Mouse (Mus musculus) erythroblast, embryonic 14.5 days (primary cell): ENCODE measurements around the gene 5730522E02Rik. TPM values are rescaled to one million over a fixed set of nuclear protein-coding genes. Genes with fewer than 3 reads are reported as not detected.

Experiments used
- H3K27me3 ChIP-seq: 2 replicates; pipeline ENCODE4 v1.6.1; 2012; ENCODE audit warnings: inconsistent platforms; ENCODE audit not compliant: control insufficient read depth
- H3K36me3 ChIP-seq: 2 replicates; pipeline ENCODE4 v1.6.1; 2012; ENCODE audit warnings: mild to moderate bottlenecking, inconsistent platforms; ENCODE audit not compliant: control insufficient read depth
- H3K4me1 ChIP-seq: 2 replicates; pipeline ENCODE4 v1.6.1; 2012; ENCODE audit warnings: inconsistent platforms; ENCODE audit not compliant: control insufficient read depth
- H3K4me3 ChIP-seq: replicated peaks from 2 replicates; pipeline ENCODE3; 2012; ENCODE audit warnings: moderate library complexity, mild to moderate bottlenecking, inconsistent platforms
- H3K9me3 ChIP-seq: 2 replicates; pipeline ENCODE4 v1.6.1; 2012; ENCODE audit warnings: low read length, inconsistent platforms, mixed read lengths; ENCODE audit not compliant: control insufficient read depth
- GATA1 ChIP-seq: IDR thresholded peaks from 2 replicates; pipeline ENCODE4 v1.6.1; 2012; ENCODE audit warnings: low read length, inconsistent platforms, mixed read lengths
- TAL1 ChIP-seq: IDR thresholded peaks from 3 replicates; pipeline ENCODE4 v1.6.1; 2012; ENCODE audit warnings: low read length, inconsistent platforms, mixed read lengths
- polyA plus RNA-seq: library from polyadenylated mRNA; stranded (reverse); fragments of >175 nt; gene quantifications from 2 replicates; pipeline ENCODE4 v1.2.3, GENCODE M21; 2012

Gene 5730522E02Rik
- polyA plus RNA-seq, 1 experiment, result not detected

GRCm38 (mm10) chr11:25992216-25992615, 218.3 kb downstream of the 5730522E02Rik start:
- Histone ChIP-seq H3K4me1 (no peaks in the 10 kb centered on the region), H3K9me3 (no peaks in the 10 kb centered on the region), H3K4me3 (no peak overlapping the region), H3K36me3 (no peaks in the 10 kb centered on the region), H3K27me3 (no peaks in the 10 kb centered on the region)
- TF ChIP-seq GATA1, result no peak
- TF ChIP-seq TAL1, result no peak

GRCm38 (mm10) chr11:25978736-25979276, 231.8 kb downstream of the 5730522E02Rik start:
- no peaks in the 10 kb centered on the region for H3K4me1 ChIP-seq
- H3K9me3 ChIP-seq, result no peaks in the 10 kb centered on the region
- H3K36me3 ChIP-seq, result no peaks in the 10 kb centered on the region
- TF ChIP-seq TAL1 (no peak), GATA1 (no peak)
- H3K4me3 ChIP-seq, result no peak overlapping the region
- H3K27me3 ChIP-seq, result no peaks in the 10 kb centered on the region

GRCm38 (mm10) chr11:25941504-25941903, 269.1 kb downstream of the 5730522E02Rik start:
- no peaks in the 10 kb centered on the region for H3K4me1 ChIP-seq
- no peaks in the 10 kb centered on the region for H3K36me3 ChIP-seq
- H3K27me3 ChIP-seq, result no peaks in the 10 kb centered on the region
- no peak for TF ChIP-seq GATA1
- TF ChIP-seq TAL1, result no peak
- no peaks in the 10 kb centered on the region for H3K9me3 ChIP-seq
- H3K4me3 ChIP-seq, result no peak overlapping the region

GRCm38 (mm10) chr11:25940716-25941294, 269.8 kb downstream of the 5730522E02Rik start:
- Histone ChIP-seq H3K4me1 (no peaks in the 10 kb centered on the region), H3K4me3 (no peak overlapping the region), H3K9me3 (no peaks in the 10 kb centered on the region), H3K36me3 (no peaks in the 10 kb centered on the region), H3K27me3 (no peaks in the 10 kb centered on the region)
- no peak for TF ChIP-seq TAL1

GRCm38 (mm10) chr11:25926267-25926666, 284.3 kb downstream of the 5730522E02Rik start:
- TF ChIP-seq GATA1 (no peak), TAL1 (no peak)
- no peak overlapping the region for H3K4me3 ChIP-seq
- H3K36me3 ChIP-seq, result no peaks in the 10 kb centered on the region
- H3K4me1 ChIP-seq, result no peaks in the 10 kb centered on the region
- H3K9me3 ChIP-seq, result no peaks in the 10 kb centered on the region
- no peaks in the 10 kb centered on the region for H3K27me3 ChIP-seq

GRCm38 (mm10) chr11:25902321-25902720, 308.2 kb downstream of the 5730522E02Rik start:
- no peak for TF ChIP-seq GATA1
- TF ChIP-seq TAL1, result no peak
- no peaks in the 10 kb centered on the region for H3K4me1 ChIP-seq
- H3K4me3 ChIP-seq, result no peak overlapping the region
- H3K36me3 ChIP-seq, result no peaks in the 10 kb centered on the region
- H3K27me3 ChIP-seq, result no peaks in the 10 kb centered on the region
- H3K9me3 ChIP-seq, result no peaks in the 10 kb centered on the region

- Histone ChIP-seq H3K4me1 (no peaks in the 10 kb centered on the region), H3K4me3 (no peak overlapping the region), H3K9me3 (no peaks in the 10 kb centered on the region), H3K36me3 (no peaks in the 10 kb centered on the region), H3K27me3 (no peaks in the 10 kb centered on the region)
- TF ChIP-seq TAL1 (no peak), GATA1 (no peak)
These were observed 308.9 kb downstream of the 5730522E02Rik start for GRCm38 (mm10) chr11:25901666-25902065.

- Histone ChIP-seq H3K36me3 (no peaks in the 10 kb centered on the region), H3K27me3 (no peaks in the 10 kb centered on the region), H3K4me3 (no peak overlapping the region), H3K9me3 (no peaks in the 10 kb centered on the region), H3K4me1 (no peaks in the 10 kb centered on the region)
- no peak for TF ChIP-seq GATA1
- TF ChIP-seq TAL1, result no peak
These were observed 316.7 kb downstream of the 5730522E02Rik start for GRCm38 (mm10) chr11:25893906-25894305.

GRCm38 (mm10) chr11:25872983-25873382, 337.6 kb downstream of the 5730522E02Rik start:
- H3K4me3 ChIP-seq, result no peak overlapping the region
- H3K4me1 ChIP-seq, result no peaks in the 10 kb centered on the region
- no peaks in the 10 kb centered on the region for H3K9me3 ChIP-seq
- TF ChIP-seq GATA1 (no peak), TAL1 (no peak)
- H3K36me3 ChIP-seq, result no peaks in the 10 kb centered on the region
- H3K27me3 ChIP-seq, result no peaks in the 10 kb centered on the region

- Histone ChIP-seq H3K27me3 (no peaks in the 10 kb centered on the region), H3K4me1 (no peaks in the 10 kb centered on the region), H3K4me3 (no peak overlapping the region), H3K9me3 (no peaks in the 10 kb centered on the region), H3K36me3 (no peaks in the 10 kb centered on the region)
- TF ChIP-seq TAL1 (no peak), GATA1 (no peak)
These were observed 338.2 kb downstream of the 5730522E02Rik start for GRCm38 (mm10) chr11:25872317-25872716.
